Mouse (Mus musculus): ENCODE measurements around the gene C3.

The C3 gene

GRCm38 (mm10) chr17:57223313-57223712 lies 4.6 kb downstream of the C3 start:
- DNase-seq (ENCODE audit: extremely low spot score, low read depth, low spot score): no peak

- no peak for DNase-seq (ENCODE audit: extremely low spot score, low read depth, low spot score)
These were observed 6.0 kb downstream of the C3 start for GRCm38 (mm10) chr17:57221911-57222310.

GRCm38 (mm10) chr17:57219884-57220207 lies 8.1 kb downstream of the C3 start:
- no peak for DNase-seq (ENCODE audit: extremely low spot score, low read depth, low spot score)

GRCm38 (mm10) chr17:57219167-57219883 lies 8.6 kb downstream of the C3 start:
- DNase-seq (ENCODE audit: extremely low spot score, low read depth, low spot score): no peak

- no peak for DNase-seq (ENCODE audit: extremely low spot score, low read depth, low spot score)
These were observed 9.5 kb downstream of the C3 start for GRCm38 (mm10) chr17:57218335-57218900.

GRCm38 (mm10) chr17:57214676-57215387 lies 13.1 kb downstream of the C3 start:
- no peak for DNase-seq (ENCODE audit: extremely low spot score, low read depth, low spot score)

- DNase-seq (ENCODE audit: extremely low spot score, low read depth, low spot score): no peak
These were observed 16.4 kb downstream of the C3 start for GRCm38 (mm10) chr17:57211501-57211900.

- no peak for DNase-seq (ENCODE audit: extremely low spot score, low read depth, low spot score)
These were observed 18.6 kb downstream of the C3 start for GRCm38 (mm10) chr17:57209330-57209729.

GRCm38 (mm10) chr17:57207938-57208337 lies 20.0 kb downstream of the C3 start:
- no peak for DNase-seq (ENCODE audit: extremely low spot score, low read depth, low spot score)

- DNase-seq (ENCODE audit: extremely low spot score, low read depth, low spot score): no peak
These were observed 25.9 kb downstream of the C3 start for GRCm38 (mm10) chr17:57201841-57202724.

- DNase-seq (ENCODE audit: extremely low spot score, low read depth, low spot score): no peak
These were observed 29.7 kb downstream of the C3 start for GRCm38 (mm10) chr17:57198252-57198651.

- DNase-seq (ENCODE audit: extremely low spot score, low read depth, low spot score): no peak
These were observed 32.5 kb downstream of the C3 start for GRCm38 (mm10) chr17:57195326-57196010.

- DNase-seq (ENCODE audit: extremely low spot score, low read depth, low spot score): no peak
These were observed 33.2 kb downstream of the C3 start for GRCm38 (mm10) chr17:57194771-57195170.

GRCm38 (mm10) chr17:57194041-57194507 lies 33.9 kb downstream of the C3 start, which contains the start of gene Tnfsf14:
Tnfsf14 (minus strand) TSS chr17:57194177.
- no peak for DNase-seq (ENCODE audit: extremely low spot score, low read depth, low spot score)

- DNase-seq (ENCODE audit: extremely low spot score, low read depth, low spot score): no peak
These were observed 39.3 kb downstream of the C3 start for GRCm38 (mm10) chr17:57188510-57189192.

- DNase-seq (ENCODE audit: extremely low spot score, low read depth, low spot score): no peak
These were observed 42.3 kb downstream of the C3 start for GRCm38 (mm10) chr17:57185641-57186040.

GRCm38 (mm10) chr17:57182871-57183270 lies 45.1 kb downstream of the C3 start:
- no peak for DNase-seq (ENCODE audit: extremely low spot score, low read depth, low spot score)

- no peak for DNase-seq (ENCODE audit: extremely low spot score, low read depth, low spot score)
These were observed 47.6 kb downstream of the C3 start for GRCm38 (mm10) chr17:57180363-57180762.

GRCm38 (mm10) chr17:57173351-57173750 lies 54.6 kb downstream of the C3 start:
- DNase-seq (ENCODE audit: extremely low spot score, low read depth, low spot score): no peak

GRCm38 (mm10) chr17:57172378-57172777 lies 55.6 kb downstream of the C3 start:
- DNase-seq (ENCODE audit: extremely low spot score, low read depth, low spot score): no peak
